Mouse (Mus musculus) myocyte (in vitro differentiated cells): ENCODE data around the gene Slc28a3.

Experiments
- CEBPB ChIP-seq: IDR thresholded peaks from 2 replicates; pipeline ENCODE4 v1.6.1; 2011; ENCODE audit warnings: mild to moderate bottlenecking, moderate library complexity; ENCODE audit not compliant: poor library complexity, insufficient read depth, severe bottlenecking
- POLR2A ChIP-seq: IDR thresholded peaks from one replicate; pipeline ENCODE4 v1.6.1; 2011; ENCODE audit warnings: low read depth, mild to moderate bottlenecking, control low read depth, moderate library complexity; ENCODE audit not compliant: insufficient read length

- no peak for TF ChIP-seq POLR2A
- TF ChIP-seq CEBPB = no peak
These were observed 18.8 kb upstream of the Slc28a3 start for GRCm38 (mm10) chr13:58629365-58630050.
